Mouse (Mus musculus) ES-Bruce4 (cell line): ENCODE results near the gene Sult6b1.

Source experiments
- CTCF ChIP-seq: IDR thresholded peaks from one replicate; pipeline ENCODE4 v1.8.1; 2011; ENCODE audit warnings: low read depth, low read length
- EP300 ChIP-seq: IDR thresholded peaks from 2 replicates; pipeline ENCODE4 v1.6.1; 2011; ENCODE audit warnings: low read depth, low read length; ENCODE audit not compliant: insufficient read depth

GRCm38 (mm10) chr17:78856243-78856642 lies 50.5 kb downstream of the Sult6b1 start:
- TF ChIP-seq CTCF, result no peak
- TF ChIP-seq EP300, result no peak
